Mouse (Mus musculus) liver, embryonic 12.5 days (tissue): ENCODE measurements at regions not wholly inside any gene's neighbourhood (a gene's known extent, or its start where the extent isn't known, plus 50 kb on each side); places are given as distances from the start of the nearest gene placed in this dataset.

ENCODE experiments used
- ATAC-seq: fragments of 200-750 bp; cut with Nextera tagmentation; 2 replicates; pipeline ENCODE4 v1.8.0; 2017; ENCODE audit warnings: moderate number of reproducible peaks, mild to moderate bottlenecking, moderate library complexity
- H3K27ac ChIP-seq: fragments of 300-500 bp; sonication (generic); 2 replicates; pipeline ENCODE4 v1.5.1; 2016; ENCODE audit warnings: mild to moderate bottlenecking
- H3K27me3 ChIP-seq: fragments of 300-500 bp; sonication (generic); replicated peaks from 2 replicates; pipeline ENCODE4 v1.6.1; 2016; ENCODE audit warnings: mild to moderate bottlenecking, moderate library complexity
- H3K36me3 ChIP-seq: fragments of 300-500 bp; sonication (generic); 2 replicates; pipeline ENCODE4 v1.6.1; 2016; ENCODE audit warnings: mild to moderate bottlenecking, moderate library complexity
- H3K4me1 ChIP-seq: fragments of 300-500 bp; sonication (generic); 2 replicates; pipeline ENCODE4 v1.6.1; 2016
- H3K4me2 ChIP-seq: fragments of 300-500 bp; sonication (generic); 2 replicates; pipeline ENCODE4 v1.6.1; 2016; ENCODE audit warnings: mild to moderate bottlenecking, moderate library complexity
- H3K4me3 ChIP-seq: fragments of 300-500 bp; sonication (generic); 2 replicates; pipeline ENCODE4 v1.5.1; 2016; ENCODE audit warnings: mild to moderate bottlenecking, moderate library complexity
- H3K9ac ChIP-seq: fragments of 300-500 bp; sonication (generic); 2 replicates; pipeline ENCODE4 v1.6.1; 2016; ENCODE audit warnings: mild to moderate bottlenecking, moderate library complexity
- H3K9me3 ChIP-seq: fragments of 300-500 bp; sonication (generic); replicated peaks from 2 replicates; pipeline ENCODE4 v1.6.1; 2016; ENCODE audit warnings: mild to moderate bottlenecking, moderate library complexity
- WGBS: fragments of 180-500 bp; shearing (Covaris S2); methylation state at CpG from one replicate; pipeline ENCODE4 v1.1.7; 2016; ENCODE audit not compliant: insufficient replicate concordance; 5-methylcytosine and 5-hydroxymethylcytosine counted together

GRCm38 (mm10) chr7:138448519-138448918, 51.0 kb upstream of the Tcerg1l start:
- Histone ChIP-seq H3K4me3 (no peak overlapping the region), H3K4me2 (no peak overlapping the region), H3K27me3 (no peaks in the 10 kb centered on the region), H3K9me3 (no peaks in the 10 kb centered on the region; the same call in 1 of the 2 replicates), H3K9ac (no peak overlapping the region), H3K4me1 (no peaks in the 10 kb centered on the region), H3K36me3 (no peaks in the 10 kb centered on the region), H3K27ac (no peak overlapping the region)
- no peak for ATAC-seq
- WGBS, result 66% methylated on average over 7 of the region's 7 CpGs
